Mouse (Mus musculus) kidney, adult 9 months (tissue): ENCODE results near the gene Apoc2.

Source experiments
- DNase-seq: peaks from one replicate; pipeline ENCODE4 v3.0.0; 2022

The Apoc2 gene

DNA sequence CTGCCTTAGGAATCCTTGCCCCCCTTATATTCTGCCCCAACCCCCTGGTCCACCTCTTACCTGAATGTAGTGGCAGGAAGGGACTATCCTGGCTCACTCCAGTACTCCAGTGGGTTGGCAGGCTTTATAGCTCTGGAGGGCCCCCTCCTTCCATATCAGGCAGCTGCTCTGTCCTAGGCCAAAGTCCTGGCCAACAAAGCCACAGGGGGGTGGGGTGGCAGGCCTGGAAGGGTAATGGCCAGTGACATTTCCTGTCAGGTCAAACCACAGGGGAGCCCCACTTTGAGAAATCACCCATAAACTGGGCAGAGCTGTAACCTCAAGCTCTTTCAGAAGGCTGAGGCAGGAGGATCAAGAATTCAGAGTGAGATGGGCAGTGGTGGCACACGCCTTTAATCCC, 1.1 kb downstream of the Apoc2 start:
- DNase-seq: no peak

GRCm38 (mm10) chr7:19675824-19676223, 1.9 kb downstream of the Apoc2 start:
- DNase-seq: no peak

- no peak for DNase-seq
Measured at GRCm38 (mm10) chr7:19673083-19673699, 4.5 kb downstream of the Apoc2 start.

GRCm38 (mm10) chr7:19671511-19671910, 6.2 kb downstream of the Apoc2 start:
- DNase-seq: no peak

DNA sequence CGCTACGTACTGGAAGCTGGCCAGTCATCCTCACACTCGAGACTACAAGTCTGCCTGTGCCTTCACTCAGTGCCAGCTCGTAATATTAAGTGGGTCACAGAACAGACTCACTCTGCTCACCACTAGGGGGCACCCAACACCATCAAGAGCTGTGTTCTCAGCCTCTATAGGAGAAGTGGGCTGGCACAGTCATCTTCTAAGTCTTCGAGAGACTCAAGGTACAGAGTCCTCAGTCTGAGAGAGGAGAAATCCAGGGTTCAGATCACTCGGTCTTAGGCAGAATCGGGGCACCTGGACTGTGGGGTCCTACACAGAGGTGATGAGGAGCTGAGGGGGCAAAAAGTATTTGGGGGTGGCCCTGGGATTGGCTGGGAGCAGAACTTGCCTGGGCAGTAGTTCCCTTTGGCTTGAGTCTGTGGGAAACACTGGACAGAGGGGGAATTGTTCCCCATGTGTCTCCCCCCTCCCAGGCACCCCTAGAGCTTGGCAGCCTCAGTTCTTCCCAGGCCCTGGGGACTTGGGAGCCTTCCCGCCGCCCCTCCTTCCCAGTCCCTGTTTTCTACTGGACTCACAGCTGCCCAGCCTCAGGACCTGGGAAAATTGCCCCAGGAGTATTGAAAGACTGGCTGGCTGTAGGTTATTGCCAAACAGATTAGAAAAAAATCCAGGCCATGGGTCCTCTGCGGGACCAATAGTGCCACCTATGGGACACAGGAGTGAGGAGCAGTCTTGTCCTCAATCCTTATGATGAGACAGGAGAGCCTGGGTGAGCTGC, 8.6 kb downstream of the Apoc2 start:
- DNase-seq: peak; percentile 97

GRCm38 (mm10) chr7:19667434-19667833, 10.3 kb downstream of the Apoc2 start:
- DNase-seq: no peak

- no peak for DNase-seq
Measured at GRCm38 (mm10) chr7:19666750-19667149, 11.0 kb downstream of the Apoc2 start.

DNA sequence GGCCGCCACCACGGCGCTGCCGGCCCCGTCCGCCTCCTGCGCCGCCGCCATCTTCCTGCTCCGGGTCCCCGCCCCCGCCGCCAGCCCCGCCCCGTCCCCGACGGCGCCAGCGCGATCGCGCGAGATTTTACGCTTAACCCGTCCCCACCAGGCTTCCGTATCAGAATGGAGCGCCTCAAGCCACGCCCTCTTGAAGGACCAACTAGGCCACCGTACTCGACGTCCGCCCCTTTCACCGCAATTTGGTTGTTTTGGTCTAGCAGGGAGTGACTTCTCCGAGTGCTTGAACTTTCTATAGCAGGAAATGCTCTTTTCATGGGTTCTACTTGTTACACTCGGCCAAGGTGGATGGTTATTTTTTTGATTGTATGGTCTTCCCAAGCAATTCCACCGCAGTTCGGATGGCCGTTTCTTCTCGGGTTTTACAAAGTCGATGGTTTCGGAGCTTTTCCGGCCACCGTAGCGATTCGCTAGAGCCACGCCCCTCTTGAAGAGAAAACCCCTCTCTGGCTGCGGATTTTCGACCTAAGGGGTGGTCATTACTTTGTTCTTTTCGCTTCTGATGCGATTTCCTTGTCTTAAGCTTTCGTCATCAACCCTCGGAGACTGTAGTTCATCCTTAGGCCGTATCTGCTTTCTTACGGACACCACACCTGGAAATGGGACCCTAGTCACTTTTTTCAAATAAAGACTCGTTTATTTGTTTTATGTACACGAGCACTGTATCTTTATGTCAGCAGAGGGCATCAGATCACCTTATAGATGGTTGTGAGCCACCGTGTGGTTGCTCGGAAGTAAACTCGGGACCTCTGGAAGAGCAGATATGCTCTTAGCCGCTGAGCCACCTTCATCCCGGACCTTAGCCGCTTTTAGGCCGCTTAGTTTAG, 12.5 kb downstream of the Apoc2 start, which contains the start of gene Clptm1:
Gene Clptm1 (minus strand): TSS at position 79 of the 887 bp plus-strand sequence.
- peak; percentile 98 for DNase-seq

DNA sequence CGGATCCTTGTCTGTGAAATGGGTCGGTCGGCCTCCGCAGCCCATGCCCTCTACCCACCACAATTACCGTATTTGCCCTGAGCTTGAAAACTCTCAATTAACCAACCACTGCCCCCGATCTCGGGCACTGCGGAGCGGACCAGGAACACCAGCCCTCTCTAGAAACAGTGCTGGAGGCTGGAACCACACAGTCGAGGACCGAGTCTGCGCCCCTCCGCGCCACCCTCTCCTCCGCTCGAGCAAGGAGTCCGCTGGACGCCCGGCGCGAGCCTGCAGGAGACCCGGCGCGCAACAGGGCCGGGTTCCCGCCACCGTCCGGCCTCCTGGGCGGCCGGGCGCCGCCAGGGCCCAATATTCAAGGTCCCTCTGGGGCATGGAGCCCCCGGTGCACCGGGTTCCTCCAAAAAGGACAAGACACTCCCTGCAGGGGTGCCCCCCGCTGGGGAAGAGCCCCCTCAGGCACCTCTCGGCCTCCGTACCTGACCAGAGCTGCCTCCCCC, 13.2 kb downstream of the Apoc2 start:
- DNase-seq: no peak

DNA sequence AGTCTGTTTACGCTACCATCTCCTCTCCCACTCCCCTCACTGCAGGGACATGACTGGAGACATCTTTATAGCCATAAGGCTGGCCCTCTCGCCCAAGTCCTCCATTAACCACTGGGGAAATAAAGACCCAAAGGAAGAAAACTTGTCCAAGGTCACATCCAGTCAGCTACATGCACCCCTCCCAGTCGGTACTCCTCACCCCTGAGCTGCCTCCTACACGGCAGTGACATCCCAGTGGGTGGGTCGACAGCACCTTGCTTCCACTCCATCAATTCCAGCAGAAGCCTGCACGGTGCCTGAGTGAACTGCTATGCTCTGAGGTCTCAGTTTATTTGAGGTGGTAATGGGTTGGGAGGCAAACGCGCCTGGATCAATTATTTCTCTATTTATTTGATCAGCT, 13.8 kb downstream of the Apoc2 start:
- no peak for DNase-seq

GRCm38 (mm10) chr7:19652614-19653013, 25.1 kb downstream of the Apoc2 start:
- no peak for DNase-seq

- DNase-seq: no peak
Measured at GRCm38 (mm10) chr7:19651063-19651786, 26.5 kb downstream of the Apoc2 start.

DNA sequence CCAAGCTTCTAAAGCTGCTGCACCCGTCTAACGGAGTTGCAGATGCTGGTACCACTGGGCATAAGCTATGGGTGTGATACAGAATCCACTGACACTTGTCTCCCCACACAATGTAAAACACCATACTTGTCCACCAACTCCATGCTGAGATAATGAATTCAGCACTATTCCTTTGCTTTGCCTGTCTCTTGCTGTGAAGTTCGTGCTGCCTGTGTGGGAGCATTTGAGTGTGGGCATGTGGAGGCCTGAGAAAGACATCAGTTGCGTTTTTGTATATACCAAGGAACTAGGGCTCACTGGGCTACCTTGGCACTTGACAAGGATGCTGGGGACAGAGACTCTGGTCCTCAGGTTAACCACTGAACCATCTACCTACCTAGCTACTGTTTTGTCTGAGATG, 36.5 kb downstream of the Apoc2 start:
- DNase-seq: no peak

- DNase-seq: no peak
Measured at GRCm38 (mm10) chr7:19635074-19635827, 42.5 kb downstream of the Apoc2 start.

- DNase-seq: no peak
Measured at GRCm38 (mm10) chr7:19634591-19634990, 43.1 kb downstream of the Apoc2 start.

DNA sequence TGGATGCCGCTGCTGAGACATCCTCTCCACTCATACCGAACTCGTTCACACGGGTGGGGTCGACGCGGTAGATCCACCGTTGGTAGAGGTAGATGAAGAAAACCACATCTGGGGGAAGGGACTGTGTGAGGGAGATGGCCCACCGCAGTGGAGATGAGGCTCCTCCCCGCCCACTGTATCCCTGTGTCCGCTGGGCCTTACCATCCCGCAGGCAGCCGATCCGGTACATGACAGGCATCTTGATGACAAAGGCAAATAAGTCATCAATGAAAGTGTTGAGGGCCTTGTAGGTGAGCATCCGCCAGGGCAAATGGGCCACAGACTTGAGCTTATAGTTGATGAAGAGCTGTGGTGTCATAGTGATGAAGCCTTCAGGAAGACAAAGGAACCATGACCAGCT, 43.9 kb downstream of the Apoc2 start:
- no peak for DNase-seq

DNA sequence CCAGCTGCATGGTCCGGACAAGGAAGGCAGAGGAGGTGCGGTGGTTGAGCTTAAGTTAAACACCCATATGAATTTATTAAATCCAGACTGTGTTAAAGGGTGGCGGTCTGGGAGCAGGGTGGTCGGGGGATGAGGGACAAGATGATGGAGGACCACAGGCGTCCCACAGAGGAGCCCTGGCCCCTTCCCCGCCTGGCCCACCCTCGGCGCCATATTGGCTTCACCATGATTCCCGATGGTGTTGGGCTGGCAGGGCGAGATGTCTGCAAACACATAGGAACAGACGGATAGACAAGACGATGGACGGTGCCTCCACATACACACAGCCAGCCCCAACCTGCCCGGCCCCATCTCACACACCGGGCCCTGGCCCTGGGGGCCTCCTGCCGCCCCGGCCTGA, 44.5 kb downstream of the Apoc2 start:
- no peak for DNase-seq

DNA sequence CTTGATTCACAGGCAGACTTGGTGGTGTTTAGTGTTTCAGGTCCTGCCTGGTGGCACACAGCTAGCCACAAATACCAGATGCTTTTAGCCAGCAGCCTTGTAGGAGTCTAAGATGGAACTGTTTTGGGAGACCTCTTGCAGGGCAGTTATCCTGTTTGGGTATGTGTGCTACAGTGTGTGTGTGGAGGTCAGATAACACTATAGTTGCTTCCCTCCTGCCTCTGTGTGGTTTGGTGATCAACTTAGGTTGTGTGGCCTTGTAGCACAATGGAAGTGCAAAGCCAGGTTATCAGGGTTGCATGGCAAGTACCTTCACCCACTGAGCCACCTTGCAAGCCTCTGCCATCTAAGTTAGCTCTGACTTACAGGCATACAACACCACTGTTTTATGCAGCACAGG, 45.0 kb downstream of the Apoc2 start:
- DNase-seq: no peak

- DNase-seq: no peak
Measured at GRCm38 (mm10) chr7:19632275-19632674, 45.5 kb downstream of the Apoc2 start.

- DNase-seq: peak; percentile 90
Measured at GRCm38 (mm10) chr7:19629361-19629734, 48.4 kb downstream of the Apoc2 start, which contains the start of gene Relb. Gene Relb, minus strand, starts transcription at chr7:19629438.

GRCm38 (mm10) chr7:19628536-19629360, 49.0 kb downstream of the Apoc2 start:
- DNase-seq: peak; percentile 99
